ENCODE assay signal across 13 mouse cellular contexts in genomic region chr2:90555744-90556143, GRCm38 (mm10).
"Had no signal": no experiment of that assay in that cellular context is flagged by ENCODE, and none has a peak within 500 bp of the region (broad histone marks: within the 10 kb centered on the region; RNA-seq: fewer than 3 reads in every experiment).

No protein-coding gene starts in this region.

- DNase-seq: kidney, adult 18-20 months; kidney, postnatal 10 days; kidney, postnatal 4 days; left cerebral cortex, postnatal 4 days; lung, adult 2 months; lung, postnatal 4 days; thymus, postnatal 4 days had no signal

- H3K27ac ChIP-seq: intestine, embryonic 15.5 days; layer of hippocampus, adult 2 months; limb, embryonic 13.5 days; midbrain, embryonic 13.5 days had no signal

- H3K9me3 ChIP-seq: intestine, embryonic 15.5 days; limb, embryonic 13.5 days; midbrain, embryonic 13.5 days had no signal

- H3K4me3 ChIP-seq: intestine, embryonic 15.5 days; layer of hippocampus, adult 2 months; limb, embryonic 13.5 days; midbrain, embryonic 13.5 days; myocyte had no signal

- H3K27me3 ChIP-seq: intestine, embryonic 15.5 days; midbrain, embryonic 13.5 days had no signal

- H3K9ac ChIP-seq: intestine, embryonic 15.5 days; limb, embryonic 13.5 days; midbrain, embryonic 13.5 days had no signal

- H3K4me2 ChIP-seq: intestine, embryonic 15.5 days; limb, embryonic 13.5 days; midbrain, embryonic 13.5 days had no signal

- H3K36me3 ChIP-seq: intestine, embryonic 15.5 days; limb, embryonic 13.5 days; midbrain, embryonic 13.5 days had no signal

- H3K4me1 ChIP-seq: limb, embryonic 13.5 days had no signal

- ATAC-seq: intestine, embryonic 15.5 days; lung, postnatal 0 days; midbrain, embryonic 13.5 days had no signal
